Mouse (Mus musculus): ENCODE measurements at regions not wholly inside any gene's neighbourhood (a gene's known extent, or its start where the extent isn't known, plus 50 kb on each side); places are given as distances from the start of the nearest gene placed in this dataset.

DNA sequence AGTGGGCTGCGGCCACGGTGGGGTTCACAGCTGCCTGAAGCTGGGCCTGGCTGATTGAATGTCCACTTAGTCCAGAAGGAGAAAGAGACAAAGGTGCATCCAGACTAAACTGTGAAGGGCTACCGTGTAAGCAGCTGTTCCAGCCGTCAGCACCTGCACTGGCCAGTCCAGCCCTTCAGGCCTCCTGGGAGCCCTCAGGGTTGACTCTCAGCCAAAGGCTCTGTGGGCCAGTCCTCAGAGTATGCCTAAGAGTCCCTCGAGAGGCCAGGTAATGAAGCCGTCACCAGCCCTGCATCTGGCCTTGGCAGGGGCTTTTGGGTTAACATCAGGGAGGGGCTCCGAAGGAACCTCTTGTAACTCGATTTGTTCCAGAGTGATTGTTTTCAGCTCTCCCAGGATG is 187.4 kb downstream of the Gpd2 start:
- no peak for DNase-seq (ENCODE audit: low spot score)

DNA sequence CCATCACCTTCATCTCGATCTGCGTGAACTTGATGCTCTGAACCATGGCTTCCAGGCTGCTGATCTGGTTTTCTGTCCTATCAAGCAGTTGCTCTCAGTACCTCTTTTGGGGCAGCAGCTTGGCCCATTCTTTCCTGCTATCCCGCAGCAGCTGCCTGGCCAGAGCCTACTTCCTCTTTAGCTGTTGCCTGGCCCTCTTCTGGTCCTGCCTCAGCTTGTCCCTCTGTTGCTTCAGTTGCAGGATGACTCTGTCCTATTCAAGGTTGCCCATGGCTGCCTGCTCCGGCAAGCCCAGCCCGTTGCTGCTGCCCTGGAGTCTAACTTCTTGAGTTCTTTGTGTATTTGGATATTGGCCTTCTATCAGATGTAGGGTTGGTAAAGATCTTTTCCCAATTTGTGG is 188.0 kb downstream of the Gpd2 start:
- DNase-seq (ENCODE audit: low spot score) = no peak

DNA sequence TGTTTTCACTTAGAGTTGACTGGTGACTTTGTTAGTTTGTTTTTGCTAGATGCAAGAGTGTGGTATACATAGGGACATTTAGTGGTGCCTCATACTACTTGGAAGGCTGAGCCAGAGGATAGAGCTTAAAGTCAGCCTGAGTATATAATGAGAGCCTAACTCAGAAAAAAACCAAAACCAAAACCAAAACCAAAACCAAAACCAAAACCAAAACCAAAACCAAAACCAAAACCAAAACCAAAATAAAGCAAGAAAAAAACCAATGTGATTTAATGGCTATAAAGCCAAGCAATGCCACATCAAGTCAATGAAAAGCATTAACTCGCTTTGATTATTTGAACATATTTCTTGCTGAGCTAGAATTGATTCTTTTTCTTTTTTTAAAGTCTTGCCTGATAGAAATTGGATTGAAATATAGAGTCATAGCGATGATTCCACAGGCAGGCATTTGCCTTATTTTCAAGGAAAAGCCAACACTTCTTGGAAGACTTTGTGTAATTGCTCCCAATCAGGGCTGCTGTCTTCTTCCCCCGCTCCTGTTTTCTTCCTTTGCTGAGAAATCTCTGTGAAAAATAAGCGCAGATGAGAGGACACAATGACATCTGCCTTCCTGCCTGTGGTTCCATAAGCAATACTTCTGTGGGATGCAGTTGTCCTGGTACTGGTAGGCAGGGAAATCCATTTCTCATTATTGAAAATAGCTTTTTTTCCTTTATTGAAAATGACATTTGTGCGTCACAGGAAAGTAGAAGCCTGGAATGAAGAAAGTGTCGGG is 213.7 kb downstream of the Gpd2 start:
- DNase-seq (ENCODE audit: low spot score) = no peak

DNA sequence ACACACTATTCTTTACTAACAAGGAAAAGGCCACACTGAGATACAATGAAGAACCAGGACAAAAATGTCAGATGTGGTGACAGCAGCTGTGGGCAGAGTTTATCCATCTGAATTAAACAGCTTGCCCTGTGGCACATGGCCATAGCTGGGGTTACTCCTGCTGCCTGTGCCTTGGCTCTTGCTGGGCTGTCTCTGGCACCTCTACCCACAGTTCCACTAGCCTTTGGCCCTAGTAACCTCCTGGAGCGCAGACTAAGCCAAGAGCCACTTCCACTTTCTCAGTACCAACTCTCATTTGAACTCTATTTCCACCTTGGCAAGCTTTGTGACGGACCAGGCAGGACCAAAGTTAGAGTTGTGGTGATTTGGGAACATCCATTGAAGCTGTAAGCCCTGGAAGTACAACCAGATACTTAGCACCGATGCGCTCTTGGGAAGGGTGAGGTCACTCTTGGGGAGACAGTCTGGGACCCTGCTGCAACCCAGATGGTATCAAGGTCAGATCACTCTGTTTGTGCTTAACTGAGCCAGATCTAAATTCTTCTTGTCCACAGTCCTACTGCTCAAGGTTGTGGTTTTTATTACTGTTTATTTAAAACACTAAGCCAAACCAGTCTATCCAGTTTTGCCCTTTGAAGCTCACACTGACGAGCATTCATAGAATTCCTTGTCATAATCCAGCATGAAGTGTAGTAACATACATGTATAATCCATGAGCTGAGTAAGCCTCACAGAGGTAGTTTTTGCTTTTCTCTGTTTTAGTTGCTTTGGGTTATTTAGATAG is 216.7 kb downstream of the Gpd2 start:
- DNase-seq (ENCODE audit: low spot score) = no peak

DNA sequence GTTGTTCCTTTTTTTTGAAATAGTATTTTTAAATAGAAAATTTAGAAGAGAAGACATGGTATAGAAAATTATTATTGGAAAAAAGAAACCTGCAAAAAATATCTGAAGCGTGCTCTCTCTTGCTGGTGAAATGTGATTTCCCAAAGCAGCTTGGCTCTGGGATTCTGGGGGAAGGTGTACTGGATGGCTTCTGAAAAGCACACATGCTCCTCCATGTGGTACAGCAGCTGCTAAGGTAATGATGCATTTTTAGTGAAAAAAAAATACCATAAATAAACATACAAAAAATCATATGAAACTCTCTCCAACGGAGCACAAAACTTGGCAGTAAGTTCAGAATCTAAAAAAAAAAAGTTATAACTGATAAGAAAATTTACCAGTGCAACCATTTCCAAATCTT is 222.5 kb downstream of the Gpd2 start:
- DNase-seq (ENCODE audit: low spot score) = no peak

DNA sequence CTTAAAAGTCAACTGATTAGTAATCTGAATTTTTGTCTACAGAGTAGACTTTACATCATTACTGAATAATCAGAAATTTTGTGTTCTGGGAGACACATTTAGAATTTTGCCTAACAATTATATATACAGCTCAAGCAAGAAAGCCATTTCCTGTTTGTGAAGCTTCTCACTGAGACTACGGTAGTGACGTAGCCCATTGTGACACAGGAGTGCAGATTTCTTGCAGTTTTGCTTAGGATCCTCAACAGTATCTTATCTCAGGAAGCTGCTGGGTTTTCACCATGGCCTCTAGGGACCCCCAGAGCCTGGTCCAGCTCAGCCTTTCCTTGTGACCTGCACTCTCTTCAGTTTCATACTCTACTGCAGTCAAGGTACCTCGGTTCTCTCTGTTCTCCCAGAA is 236.4 kb downstream of the Gpd2 start:
- no peak for DNase-seq (ENCODE audit: low spot score)

DNA sequence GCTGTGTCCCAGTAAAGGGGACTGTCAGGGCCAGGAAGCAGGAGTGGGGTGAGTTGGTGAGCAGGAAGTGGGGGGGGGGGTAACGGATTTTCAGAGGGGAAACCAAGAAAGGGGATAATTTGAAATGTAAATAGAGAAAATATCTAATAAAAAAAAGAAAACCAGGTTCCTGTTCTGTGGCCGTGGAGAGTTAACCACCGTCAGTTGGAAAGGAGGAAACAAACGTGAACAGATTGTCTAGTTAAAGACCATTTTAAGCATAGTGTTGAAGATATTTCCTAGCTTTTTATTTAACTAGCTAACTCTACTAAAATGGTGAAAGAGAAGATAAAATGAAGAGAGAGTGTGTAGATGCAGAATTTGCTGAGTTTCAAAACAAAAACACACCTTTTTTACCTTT is 254.7 kb downstream of the Gpd2 start:
- DNase-seq (ENCODE audit: low spot score) = no peak

DNA sequence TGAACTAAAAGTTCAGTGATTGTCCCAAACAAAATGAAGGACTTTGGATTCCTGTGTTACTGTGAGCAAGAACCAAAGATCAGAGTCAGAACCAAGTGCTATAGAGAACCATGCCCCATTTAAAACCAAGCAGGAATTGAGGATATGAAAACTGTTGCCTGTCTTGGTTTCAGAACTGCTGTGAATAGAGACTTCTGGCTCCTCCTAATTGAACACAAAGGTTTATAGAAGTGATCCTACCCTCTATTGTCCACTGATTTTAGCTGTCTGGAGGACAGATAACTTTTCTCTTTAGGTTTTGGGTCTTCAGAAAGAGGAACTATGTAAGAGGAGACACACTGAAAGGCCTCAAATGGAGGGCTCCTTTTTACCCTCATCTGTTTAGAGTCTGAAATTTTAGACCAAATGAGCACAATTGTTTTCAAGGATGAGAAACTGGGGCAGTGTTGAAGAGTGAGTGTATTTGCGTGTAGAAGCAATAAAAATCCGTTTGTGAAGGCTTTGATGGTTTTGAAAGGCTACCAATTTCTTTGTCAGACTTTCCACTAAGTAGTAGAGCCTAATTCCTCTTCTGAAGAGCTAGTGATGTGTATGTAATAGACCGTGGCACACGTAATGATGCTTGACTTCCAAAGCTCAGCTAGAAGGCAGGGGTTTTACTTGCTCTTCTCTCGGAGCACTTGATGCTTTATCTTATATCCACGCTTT is 255.6 kb downstream of the Gpd2 start:
- peak; percentile 51 for DNase-seq (ENCODE audit: low spot score)

DNA sequence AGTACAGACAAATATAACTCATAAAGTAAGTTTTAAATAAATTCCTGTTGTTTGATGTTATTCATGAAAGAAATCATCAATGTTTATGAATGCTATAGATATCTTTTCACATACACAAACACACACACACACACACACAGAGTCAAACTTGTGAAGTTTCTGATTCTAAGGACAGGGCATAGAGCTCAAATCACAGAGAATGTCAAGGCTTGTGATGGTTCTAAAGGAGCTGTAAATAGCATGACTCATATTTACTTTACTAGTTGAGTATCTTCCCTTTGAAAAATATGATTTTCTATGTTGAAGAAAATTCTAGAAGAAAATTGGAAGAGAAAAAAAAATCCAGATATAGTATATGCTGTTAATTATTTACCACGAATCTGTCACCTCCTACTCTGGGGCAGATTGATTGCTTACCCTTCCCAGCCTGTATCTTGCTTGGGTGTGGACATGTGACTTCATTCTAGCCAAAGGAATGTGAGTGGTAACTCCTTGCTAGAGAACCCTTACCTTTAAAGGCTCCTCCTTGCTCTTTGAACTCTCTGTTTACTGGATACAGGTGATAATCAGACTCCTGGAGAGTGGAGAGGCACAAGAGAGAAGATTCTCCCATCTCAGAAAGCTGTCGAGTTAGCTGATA is 259.0 kb downstream of the Gpd2 start:
- no peak for DNase-seq (ENCODE audit: low spot score)

DNA sequence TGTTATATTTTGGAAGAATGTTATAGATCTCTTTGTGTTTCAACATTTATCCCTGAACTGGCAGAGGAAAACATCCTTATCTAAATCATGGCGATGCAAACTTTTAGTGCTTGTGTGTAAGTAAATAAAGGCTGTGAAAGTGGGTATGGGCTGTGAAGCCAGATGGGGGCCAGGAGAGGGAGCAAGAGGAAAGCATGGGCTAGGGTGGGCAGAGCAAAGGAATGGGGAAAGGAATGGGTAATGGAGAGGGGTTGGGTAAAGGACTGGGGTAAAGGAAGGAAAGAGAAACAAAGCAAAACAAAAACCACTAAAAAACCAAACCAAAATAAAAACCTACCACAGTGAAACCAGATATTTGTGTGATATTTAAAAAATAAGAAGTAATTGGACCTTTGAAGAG is 260.5 kb downstream of the Gpd2 start:
- no peak for DNase-seq (ENCODE audit: low spot score)

DNA sequence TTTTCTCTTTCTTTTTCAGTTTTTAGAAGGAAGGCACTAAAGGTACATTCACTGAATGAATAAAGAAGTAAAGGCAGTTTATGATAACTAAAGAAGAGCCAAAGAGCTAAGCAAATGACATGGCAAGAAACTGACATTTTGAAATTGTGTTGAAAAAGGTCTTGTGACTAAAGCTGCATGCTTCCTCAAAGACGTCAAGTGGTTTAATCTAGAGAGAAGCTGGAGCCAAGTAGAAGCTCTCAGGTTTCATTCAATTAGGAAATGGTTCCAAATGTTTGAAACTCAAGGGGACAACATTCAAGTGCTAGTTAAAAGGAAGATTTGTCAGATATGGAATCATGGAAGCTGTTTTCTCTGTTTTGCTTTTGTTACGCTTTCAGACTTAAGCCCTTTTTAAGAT is 267.2 kb downstream of the Gpd2 start:
- DNase-seq (ENCODE audit: low spot score) = no peak

DNA sequence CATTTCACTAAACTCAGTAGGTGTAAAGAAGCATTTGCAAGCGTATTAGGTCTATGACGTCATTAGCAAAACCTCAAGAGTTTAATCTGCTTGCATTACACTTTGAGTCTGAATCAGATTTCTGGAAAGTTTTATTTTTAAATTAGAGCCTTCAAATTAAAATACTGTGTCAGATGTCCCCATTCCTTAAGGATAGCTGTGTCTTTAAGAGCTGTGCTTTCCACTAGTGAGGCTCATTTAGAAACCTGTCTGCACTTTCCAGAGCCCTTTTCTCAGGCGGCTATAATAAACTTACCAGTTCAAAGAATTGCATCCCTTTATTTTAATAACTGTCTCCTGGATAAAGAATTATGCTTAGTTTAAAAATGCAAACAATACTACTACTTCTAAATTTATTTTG is 285.0 kb downstream of the Gpd2 start:
- DNase-seq (ENCODE audit: low spot score) = no peak

DNA sequence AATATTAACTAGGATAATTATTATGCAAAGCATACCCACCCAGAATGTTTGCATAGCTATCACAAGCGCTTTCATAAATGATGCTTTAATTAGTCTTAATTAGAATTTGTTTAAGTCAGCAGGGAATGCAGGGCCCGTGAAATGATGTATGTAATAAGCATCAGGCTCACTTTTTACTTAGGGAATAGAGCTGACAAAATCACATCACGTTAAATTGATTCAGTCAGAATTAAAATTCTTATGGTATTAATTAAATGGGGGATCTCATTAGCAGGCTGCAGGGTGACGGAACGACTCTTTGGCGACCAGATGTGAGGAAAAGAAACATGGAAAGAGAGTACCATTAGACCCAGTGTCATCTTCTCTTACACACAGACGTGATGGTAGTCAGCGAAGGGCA is 285.5 kb downstream of the Gpd2 start:
- DNase-seq (ENCODE audit: low spot score) = peak; percentile 63

DNA sequence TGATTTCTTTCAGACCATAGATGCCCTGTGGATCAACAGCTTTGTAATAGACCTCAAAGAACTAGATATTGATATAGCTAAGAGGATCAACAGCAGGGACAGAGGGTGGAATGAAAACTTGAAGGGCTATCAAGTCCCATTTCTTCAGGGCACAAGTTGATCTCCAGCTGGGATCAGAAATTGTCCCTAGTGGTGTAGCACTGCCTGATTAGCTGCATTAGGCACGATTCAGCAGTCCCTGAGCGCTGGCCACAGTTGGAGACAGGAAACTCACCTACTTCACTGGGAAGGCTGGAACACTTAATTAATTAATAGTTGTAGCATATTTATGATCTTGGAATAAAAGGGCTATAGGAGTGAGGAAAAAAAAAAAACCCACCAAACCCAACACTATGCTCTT is 290.5 kb downstream of the Gpd2 start:
- DNase-seq (ENCODE audit: low spot score) = peak; percentile 62

DNA sequence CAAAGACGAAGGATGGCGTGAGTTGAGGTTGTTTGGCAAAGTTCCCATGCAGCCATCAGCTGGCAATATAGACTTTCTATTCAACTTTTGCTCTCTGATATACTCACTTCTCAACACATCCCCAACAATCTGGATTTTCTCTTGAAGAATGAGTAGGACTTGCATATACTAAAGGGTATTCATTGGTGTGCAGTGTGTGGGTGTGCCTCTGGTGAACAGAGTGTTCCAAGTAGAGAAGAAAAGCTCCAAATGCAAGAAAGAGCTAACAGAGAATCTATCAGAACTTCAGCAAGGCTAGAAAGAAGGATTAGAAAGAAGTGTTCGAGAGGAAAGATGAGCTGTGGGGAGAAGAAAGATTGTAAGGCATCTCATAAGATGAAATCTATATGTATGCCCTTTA is 302.4 kb downstream of the Gpd2 start:
- DNase-seq (ENCODE audit: low spot score) = no peak

DNA sequence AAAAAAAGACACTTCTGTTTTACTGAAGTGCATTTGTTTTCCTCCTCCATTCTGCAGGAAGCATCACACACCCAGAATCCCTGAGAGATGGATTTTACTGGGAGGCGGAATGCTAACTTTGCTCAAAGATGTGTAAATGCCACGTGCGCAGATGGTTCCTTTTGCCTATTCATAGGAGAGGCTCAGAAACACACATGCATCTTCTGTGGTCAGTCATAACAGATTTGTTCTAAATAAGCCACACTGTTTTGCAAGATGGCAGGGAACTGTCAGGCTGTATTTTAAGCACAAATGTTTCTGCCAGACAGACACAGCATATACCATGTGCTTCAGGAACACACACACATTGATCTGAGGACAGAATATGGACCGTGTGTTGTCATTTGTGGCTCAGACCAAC is 327.8 kb downstream of the Gpd2 start:
- no peak for DNase-seq (ENCODE audit: low spot score)

DNA sequence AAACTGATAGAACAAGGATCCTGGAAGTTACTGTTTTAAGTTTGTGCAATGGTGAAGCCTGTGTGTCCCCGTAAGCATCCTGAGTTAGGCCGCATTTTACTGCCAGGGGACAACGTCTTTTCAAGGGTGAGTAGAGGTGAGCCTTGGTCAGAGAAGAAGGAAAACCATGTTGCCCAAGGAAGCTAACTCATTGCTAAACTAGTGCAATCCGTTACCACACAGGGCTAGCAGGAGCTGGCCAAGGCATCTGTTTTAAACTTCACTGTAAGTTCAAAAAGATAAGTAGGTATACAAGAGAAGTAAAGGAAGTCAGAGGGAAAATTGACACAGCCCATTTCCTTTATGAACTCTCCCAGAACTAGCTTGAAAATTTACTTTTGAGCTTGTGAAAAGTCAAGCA is 328.7 kb downstream of the Gpd2 start:
- no peak for DNase-seq (ENCODE audit: low spot score)

DNA sequence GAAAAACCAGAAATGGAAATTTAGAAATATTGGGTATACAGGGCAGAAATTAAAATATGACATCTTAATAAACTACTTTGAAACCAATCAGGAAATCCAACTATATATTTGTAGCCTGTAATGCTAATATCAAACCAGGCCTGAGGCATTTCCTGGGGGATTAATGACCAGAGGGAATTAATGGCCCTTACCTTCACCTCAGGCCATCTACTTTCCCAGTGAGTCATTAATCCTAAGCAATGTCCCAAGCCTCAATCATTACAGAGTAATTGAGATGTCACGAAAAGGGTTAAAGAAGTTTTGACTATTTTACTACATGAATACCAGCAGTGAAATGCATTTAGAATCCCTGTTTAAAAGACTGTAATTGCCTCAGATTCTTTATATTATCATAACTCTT is 329.7 kb downstream of the Gpd2 start:
- DNase-seq (ENCODE audit: low spot score) = no peak

DNA sequence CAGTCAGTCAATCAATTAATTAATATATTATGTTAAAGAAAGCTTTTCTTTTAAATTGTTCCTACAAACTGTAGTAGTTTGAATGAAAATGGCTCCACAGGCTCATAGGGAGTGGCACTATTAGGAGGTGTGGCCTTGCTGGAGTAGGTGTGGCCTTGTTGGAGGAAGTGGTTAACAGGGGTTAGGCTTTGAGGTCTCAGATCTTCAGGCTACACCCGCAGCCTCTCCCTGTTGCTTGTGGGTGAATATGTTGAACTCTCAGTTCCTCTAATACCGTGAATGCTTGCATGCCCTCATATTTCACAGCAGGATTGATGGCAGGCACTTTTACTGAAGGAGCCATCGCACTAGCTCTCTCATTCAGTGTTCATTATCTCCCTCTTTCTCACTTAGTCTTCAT is 349.6 kb downstream of the Gpd2 start:
- no peak for DNase-seq (ENCODE audit: low spot score)

DNA sequence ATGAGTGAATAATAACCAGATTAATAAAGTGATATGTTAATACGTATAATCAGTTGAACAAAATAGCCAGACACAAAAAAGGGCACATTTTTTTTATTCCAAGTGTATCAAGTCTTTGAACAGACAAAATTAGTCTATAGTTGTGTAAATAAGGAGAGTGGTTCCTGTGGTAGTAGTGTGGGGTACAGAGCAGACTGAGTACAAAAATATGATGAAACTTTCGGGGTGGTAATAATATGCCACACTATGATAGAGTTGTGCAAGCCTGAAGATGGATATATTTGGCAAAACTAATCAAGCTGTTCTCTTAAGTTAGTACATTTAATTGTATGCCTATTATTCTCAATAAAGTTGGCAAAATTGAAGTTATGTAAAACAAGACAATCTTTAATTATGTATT is 356.1 kb downstream of the Gpd2 start:
- DNase-seq (ENCODE audit: low spot score) = no peak

DNA sequence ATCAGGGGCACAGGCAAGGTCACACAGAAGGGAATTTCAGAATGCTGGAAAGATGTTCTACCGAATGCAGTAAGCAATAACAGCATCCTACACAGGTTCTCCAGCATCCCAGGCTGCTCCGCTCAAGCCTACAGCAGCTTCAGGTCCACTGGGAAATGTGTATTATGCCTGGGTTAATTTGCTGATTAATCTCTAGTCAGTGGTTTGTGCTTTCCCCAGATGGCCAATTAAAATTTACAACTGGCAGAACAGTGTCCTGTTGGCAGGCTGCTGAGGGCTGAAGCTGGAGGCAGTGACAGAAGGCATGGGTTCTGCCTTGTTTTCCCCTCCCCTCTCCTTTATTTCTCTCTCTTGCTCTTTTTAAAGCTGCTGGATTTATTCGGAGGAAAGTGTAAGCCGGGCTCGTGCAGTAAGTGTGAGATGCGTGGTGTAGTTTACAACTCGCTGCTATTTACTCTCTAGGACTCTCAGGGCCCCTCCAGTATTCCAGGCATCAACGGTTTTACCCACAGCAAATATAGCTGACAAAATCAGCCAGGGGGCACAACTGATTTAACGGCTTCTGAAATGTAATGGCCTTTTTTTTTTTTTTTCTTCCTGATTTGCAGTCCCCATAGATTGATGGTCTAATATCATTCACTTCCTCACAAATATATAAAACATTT is 360.4 kb downstream of the Gpd2 start:
- peak; percentile 69 for DNase-seq (ENCODE audit: low spot score)

DNA sequence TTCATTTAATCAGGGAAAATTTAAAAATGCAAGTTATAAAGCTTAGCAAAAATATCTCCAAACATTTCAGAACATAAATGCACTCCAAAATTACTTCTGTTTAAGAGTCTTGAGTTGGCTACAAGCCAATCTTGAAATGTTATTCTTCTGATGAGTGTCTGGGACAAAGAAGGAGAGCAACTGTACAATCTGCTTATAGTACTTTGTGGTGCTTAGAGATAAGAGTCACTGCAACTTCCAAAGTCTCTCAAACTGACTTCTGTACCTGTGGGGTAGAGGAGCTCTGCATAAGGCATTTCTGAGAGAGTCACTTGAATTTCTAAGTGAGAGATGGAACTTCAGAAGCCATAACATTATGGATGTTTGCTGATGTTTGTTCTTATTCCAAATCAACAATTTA is 374.2 kb downstream of the Gpd2 start:
- DNase-seq (ENCODE audit: low spot score) = no peak

Data from retina, embryonic 14.5 days (tissue).